Mouse (Mus musculus): Measurements from ENCODE around the gene Gpx1. TPM values are rescaled to one million over a fixed set of nuclear protein-coding genes. Genes with fewer than 3 reads are reported as not detected.

The Gpx1 gene
- polyA plus RNA-seq, 2 experiments: 476 to 718 TPM

- no peak for DNase-seq (ENCODE audit: low spot score)
- Histone ChIP-seq H3K27me3 (ENCODE audit: control insufficient read depth, insufficient read depth, low read length) (no peaks in the 10 kb centered on the region), H3K4me1 (ENCODE audit: control insufficient read depth, insufficient read depth, low read length) (peaks cover 16% of the 10 kb centered on the region), H3K9ac (ENCODE audit: low read depth, low read length, severe bottlenecking) (peak overlapping the region; percentile 84), H3K4me3 (replicated peaks; ENCODE audit: low read length) (peak overlapping the region; percentile 78), H3K9me3 (ENCODE audit: control insufficient read depth, low read length) (no peaks in the 10 kb centered on the region), H3K27ac (replicated peaks; ENCODE audit: low read depth, low read length) (peak overlapping the region; percentile 95), H3K36me3 (ENCODE audit: control insufficient read depth, insufficient read depth, low read length) (peaks cover 12% of the 10 kb centered on the region), H3K4me2 (replicated peaks; ENCODE audit: low read depth, low read length, severe bottlenecking) (peak overlapping the region; percentile 82)
- no peak for TF ChIP-seq POLR2A (IDR thresholded peaks at IDR 0.05; ENCODE audit: borderline replicate concordance, extremely low read depth, insufficient read depth, insufficient read length)
- ATAC-seq (ENCODE audit: low FRiP score, low read depth): no peak
- 64% methylated on average over 10 of the region's 10 CpGs for WGBS
Measured at GRCm38 (mm10) chr9:108340258-108341138, 1.8 kb downstream of the Gpx1 start.

- TF ChIP-seq POLR2A (IDR thresholded peaks at IDR 0.05; ENCODE audit: borderline replicate concordance, extremely low read depth, insufficient read depth, insufficient read length): no peak
- no peak overlapping the region for H3K27ac ChIP-seq (replicated peaks; ENCODE audit: low read depth, low read length)
- 87% methylated on average over 5 of the region's 5 CpGs for WGBS
- H3K4me3 ChIP-seq (replicated peaks; ENCODE audit: low read length): no peak overlapping the region
- H3K9ac ChIP-seq (ENCODE audit: low read depth, low read length, severe bottlenecking): no peak overlapping the region
- DNase-seq (ENCODE audit: low spot score) (no peak), ATAC-seq (ENCODE audit: low FRiP score, low read depth) (no peak)
- peaks cover 16% of the 10 kb centered on the region for H3K4me1 ChIP-seq (ENCODE audit: control insufficient read depth, insufficient read depth, low read length)
- H3K9me3 ChIP-seq (ENCODE audit: control insufficient read depth, low read length): no peaks in the 10 kb centered on the region
- no peak overlapping the region for H3K4me2 ChIP-seq (replicated peaks; ENCODE audit: low read depth, low read length, severe bottlenecking)
- H3K27me3 ChIP-seq (ENCODE audit: control insufficient read depth, insufficient read depth, low read length): no peaks in the 10 kb centered on the region
- H3K36me3 ChIP-seq (ENCODE audit: control insufficient read depth, insufficient read depth, low read length): peaks cover 10% of the 10 kb centered on the region
Measured at GRCm38 (mm10) chr9:108341139-108341475, 2.4 kb downstream of the Gpx1 start.

- no peak for ATAC-seq (ENCODE audit: low FRiP score, low read depth)
- Histone ChIP-seq H3K27ac (replicated peaks; ENCODE audit: low read depth, low read length) (no peak overlapping the region), H3K4me1 (ENCODE audit: control insufficient read depth, insufficient read depth, low read length) (peaks cover 16% of the 10 kb centered on the region), H3K36me3 (ENCODE audit: control insufficient read depth, insufficient read depth, low read length) (peaks cover 7% of the 10 kb centered on the region), H3K9me3 (ENCODE audit: control insufficient read depth, low read length) (no peaks in the 10 kb centered on the region), H3K4me2 (replicated peaks; ENCODE audit: low read depth, low read length, severe bottlenecking) (no peak overlapping the region), H3K4me3 (replicated peaks; ENCODE audit: low read length) (no peak overlapping the region), H3K9ac (ENCODE audit: low read depth, low read length, severe bottlenecking) (no peak overlapping the region), H3K27me3 (ENCODE audit: control insufficient read depth, insufficient read depth, low read length) (no peaks in the 10 kb centered on the region)
- TF ChIP-seq POLR2A (IDR thresholded peaks at IDR 0.05; ENCODE audit: borderline replicate concordance, extremely low read depth, insufficient read depth, insufficient read length): no peak
- DNase-seq (ENCODE audit: low spot score): no peak
Measured at GRCm38 (mm10) chr9:108341801-108342200, 3.1 kb downstream of the Gpx1 start.

- peaks cover 16% of the 10 kb centered on the region for H3K4me1 ChIP-seq (ENCODE audit: control insufficient read depth, insufficient read depth, low read length)
- H3K27me3 ChIP-seq (ENCODE audit: control insufficient read depth, insufficient read depth, low read length): no peaks in the 10 kb centered on the region
- ATAC-seq (ENCODE audit: low FRiP score, low read depth): no peak
- TF ChIP-seq POLR2A (IDR thresholded peaks at IDR 0.05; ENCODE audit: borderline replicate concordance, extremely low read depth, insufficient read depth, insufficient read length): no peak
- H3K4me2 ChIP-seq (replicated peaks; ENCODE audit: low read depth, low read length, severe bottlenecking): no peak overlapping the region
- H3K4me3 ChIP-seq (replicated peaks; ENCODE audit: low read length): no peak overlapping the region
- WGBS: 21% methylated on average over 5 of the region's 5 CpGs
- DNase-seq (ENCODE audit: low spot score): no peak
- no peak overlapping the region for H3K9ac ChIP-seq (ENCODE audit: low read depth, low read length, severe bottlenecking)
- no peaks in the 10 kb centered on the region for H3K9me3 ChIP-seq (ENCODE audit: control insufficient read depth, low read length)
- H3K36me3 ChIP-seq (ENCODE audit: control insufficient read depth, insufficient read depth, low read length): peaks cover 7% of the 10 kb centered on the region
- H3K27ac ChIP-seq (replicated peaks; ENCODE audit: low read depth, low read length): no peak overlapping the region
Measured at GRCm38 (mm10) chr9:108342301-108342831, 3.7 kb downstream of the Gpx1 start.

- no peaks in the 10 kb centered on the region for H3K27me3 ChIP-seq (ENCODE audit: control insufficient read depth, insufficient read depth, low read length)
- no peak overlapping the region for H3K4me3 ChIP-seq (replicated peaks; ENCODE audit: low read length)
- no peaks in the 10 kb centered on the region for H3K36me3 ChIP-seq (ENCODE audit: control insufficient read depth, insufficient read depth, low read length)
- whole genome bisulfite sequencing: 80% methylated on average over 3 of the region's 3 CpGs
- no peaks in the 10 kb centered on the region for H3K9me3 ChIP-seq (ENCODE audit: control insufficient read depth, low read length)
- DNase-seq (ENCODE audit: low spot score) (no peak), ATAC-seq (ENCODE audit: low FRiP score, low read depth) (no peak)
- no peak overlapping the region for H3K4me2 ChIP-seq (replicated peaks; ENCODE audit: low read depth, low read length, severe bottlenecking)
- H3K4me1 ChIP-seq (ENCODE audit: control insufficient read depth, insufficient read depth, low read length): peaks cover 15% of the 10 kb centered on the region
- no peak overlapping the region for H3K9ac ChIP-seq (ENCODE audit: low read depth, low read length, severe bottlenecking)
- TF ChIP-seq POLR2A (IDR thresholded peaks at IDR 0.05; ENCODE audit: borderline replicate concordance, extremely low read depth, insufficient read depth, insufficient read length): no peak
- no peak overlapping the region for H3K27ac ChIP-seq (replicated peaks; ENCODE audit: low read depth, low read length)
Measured at GRCm38 (mm10) chr9:108343331-108343730, 4.6 kb downstream of the Gpx1 start.
